Mouse (Mus musculus): ENCODE measurements around the gene Ms4a1.
"Not testable (repeated sequence)": the region's sequence is repeated elsewhere in the genome, so short reads cannot be mapped to it uniquely, and the experiment has no call there.

Ms4a1 gene

DNA sequence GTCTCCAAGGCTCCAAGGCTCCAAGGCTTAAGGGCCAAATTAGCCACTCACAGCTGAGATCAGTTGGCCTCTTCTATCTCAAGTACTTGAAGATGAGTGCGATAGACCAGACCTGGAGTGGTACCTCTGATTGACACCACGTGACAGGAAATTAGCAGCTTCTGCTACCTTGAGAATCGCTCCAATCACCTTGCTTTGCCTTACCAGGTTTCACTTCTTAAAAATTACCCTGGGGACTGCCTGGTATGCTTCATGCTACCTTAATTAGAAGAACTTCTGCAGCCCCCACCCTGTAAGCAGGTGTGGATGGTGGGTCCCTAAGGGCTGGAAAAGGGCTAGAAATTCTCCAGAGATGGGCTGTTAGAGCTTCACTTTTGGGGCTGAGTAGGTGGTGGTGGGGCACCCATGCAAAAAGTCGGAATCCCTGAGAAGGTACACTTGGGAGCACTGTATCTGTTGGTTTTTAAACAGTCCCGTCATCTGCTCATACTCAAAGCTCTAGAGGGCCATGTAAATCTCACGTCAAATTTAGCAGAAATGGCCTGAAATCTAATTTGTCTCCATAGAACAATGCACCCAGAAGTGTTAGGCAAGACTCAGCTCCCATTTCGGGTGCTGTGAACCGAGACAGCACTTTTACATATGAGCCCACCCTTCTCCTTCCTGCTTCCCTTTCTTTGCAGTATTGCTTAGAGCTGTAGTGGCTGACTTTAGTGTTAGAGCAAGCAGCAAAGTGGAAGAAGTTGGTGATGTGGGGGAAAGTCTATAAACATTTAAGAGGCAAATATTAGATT, at the start of gene Ms4a1:
Ms4a1 (minus strand) TSS at position 190 of the 794 bp plus-strand sequence.
- no peak for DNase-seq

DNA sequence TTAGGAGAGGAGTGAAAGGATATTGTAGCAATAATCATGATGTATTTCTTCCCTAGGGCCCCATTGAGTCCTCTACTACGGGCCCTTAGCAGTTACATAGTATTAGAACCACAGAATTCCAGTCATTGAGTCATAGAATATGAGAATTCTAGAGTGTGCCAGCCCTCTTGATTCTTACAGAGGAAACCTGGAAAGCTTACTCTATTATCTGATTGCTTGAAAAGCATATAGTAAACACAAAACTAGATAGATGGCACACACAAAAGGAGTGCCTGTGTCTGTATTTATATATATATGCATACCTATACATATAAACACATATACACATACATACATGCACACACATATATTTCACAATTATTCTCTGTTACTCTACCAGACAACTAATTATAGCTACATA, 48.3 kb upstream of the Ms4a1 start, which contains the start of gene Ms4a14:
Ms4a14 (minus strand) TSS at position 101 of the 400 bp plus-strand sequence.
- DNase-seq, result no peak

DNA sequence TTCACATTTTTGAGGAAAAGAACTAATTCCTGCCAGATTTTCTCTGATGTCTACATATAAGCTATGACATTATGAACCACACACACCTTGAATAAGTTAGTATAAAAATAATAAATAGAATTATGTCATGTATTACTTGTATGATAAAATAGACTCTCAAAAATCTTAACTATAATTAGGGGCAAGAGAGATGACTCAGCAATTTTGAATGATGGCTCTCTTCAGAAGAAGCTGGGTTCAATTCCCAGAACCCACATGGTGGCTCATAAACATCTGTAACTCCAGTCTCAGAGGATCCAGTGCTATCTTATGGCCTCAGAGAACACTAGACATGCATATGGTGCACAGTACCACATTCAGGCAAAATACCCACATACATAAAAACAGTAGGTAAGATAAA, 42.8 kb upstream of the Ms4a1 start:
- no peak for DNase-seq

DNA sequence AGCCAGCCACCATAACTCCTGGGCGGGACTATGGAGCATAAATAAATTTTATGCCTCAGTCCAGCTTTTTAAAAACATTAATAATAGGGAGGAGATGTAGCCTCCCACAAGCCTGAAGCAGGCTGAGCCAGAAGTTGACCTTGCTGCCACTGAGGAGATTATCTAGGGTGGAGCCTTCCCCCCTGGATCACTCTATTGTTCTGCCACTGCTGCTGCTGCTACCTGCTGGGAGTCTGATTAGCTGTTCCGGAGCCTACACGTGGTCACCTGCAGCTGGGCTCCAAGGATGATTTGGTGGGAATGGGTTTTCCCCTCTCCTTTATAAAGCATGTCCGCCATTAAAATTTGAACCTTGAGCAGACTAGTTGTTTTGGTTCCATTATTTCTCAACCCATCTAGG, 33.5 kb upstream of the Ms4a1 start:
- not testable (repeated sequence) for DNase-seq

DNA sequence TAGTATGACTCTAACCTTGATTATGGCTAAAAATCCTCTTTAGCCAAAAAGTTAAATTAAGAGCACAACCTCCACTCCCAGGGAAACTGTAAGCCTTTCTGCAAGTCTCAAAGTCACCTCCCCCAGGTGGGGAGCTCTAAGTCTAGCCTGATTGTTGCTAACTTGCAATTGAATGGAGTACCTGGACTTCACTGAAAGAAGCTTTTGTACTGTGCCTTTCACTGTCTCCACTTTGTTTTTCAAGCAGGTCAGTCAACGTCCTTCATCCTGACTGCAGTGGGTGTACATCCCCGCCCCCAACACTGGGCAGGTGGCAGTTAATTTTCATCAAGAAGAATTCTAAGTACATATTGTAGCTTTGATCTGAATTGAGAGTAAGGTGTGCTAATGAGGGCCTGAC, 32.9 kb upstream of the Ms4a1 start:
- no peak for DNase-seq

DNA sequence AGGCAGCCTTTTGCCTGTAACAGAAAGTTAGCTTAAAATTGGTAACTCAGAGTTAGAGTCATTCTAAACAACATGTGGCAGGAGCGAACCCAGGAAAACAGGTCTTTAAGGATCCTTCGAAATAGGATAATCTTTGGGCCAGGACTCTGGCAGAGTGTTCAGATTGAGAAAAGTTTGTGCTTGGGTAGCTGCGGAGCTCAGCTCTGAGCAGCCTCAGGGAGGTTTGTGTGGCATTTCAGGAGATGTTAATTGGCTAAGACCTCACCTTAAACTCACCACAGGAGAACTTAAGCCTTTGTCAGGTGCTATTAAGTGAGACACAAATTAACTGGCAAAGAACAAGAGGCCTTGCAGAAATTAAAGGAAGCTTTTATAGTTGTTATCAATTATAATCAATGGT, 27.6 kb upstream of the Ms4a1 start:
- DNase-seq, result not testable (repeated sequence)

DNA sequence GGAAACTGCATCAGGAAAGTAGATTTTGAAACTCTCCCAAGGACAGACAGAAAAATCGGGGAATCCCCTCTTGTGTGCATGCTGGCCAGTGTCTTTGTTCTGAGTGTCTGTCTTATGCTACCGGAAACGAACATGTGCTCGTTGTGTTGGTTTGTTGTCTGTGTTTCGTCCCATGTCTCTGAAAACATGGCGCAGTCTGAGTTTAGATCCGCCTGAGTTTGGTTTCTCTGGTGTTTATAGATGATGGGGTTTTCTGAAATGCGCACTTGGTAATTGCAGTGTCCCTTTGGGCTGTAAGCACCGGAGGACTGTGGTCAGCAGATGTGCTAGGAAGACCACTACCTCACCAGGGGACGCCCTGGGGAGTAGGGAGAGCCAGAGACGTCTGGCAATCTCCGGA, 26.9 kb upstream of the Ms4a1 start:
- DNase-seq, result no peak

DNA sequence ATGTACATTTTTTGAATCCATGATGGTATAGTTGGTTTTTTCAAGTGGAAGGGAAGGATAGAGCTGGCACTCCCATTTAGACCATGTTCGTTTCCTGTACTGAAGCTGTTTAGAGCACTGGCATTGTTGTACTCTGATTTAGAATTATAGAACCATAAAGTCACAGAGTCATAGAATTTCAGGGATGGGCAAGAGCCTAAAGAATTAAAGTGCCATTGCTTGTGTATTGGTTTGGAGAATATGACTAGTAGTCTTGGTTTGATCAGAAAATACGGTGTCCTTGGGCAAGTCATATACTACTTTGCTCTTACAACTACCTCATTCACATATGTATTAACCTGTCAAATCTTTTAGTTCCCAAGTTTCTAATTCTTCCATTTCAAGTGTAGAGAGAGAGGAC, 17.7 kb upstream of the Ms4a1 start, which contains the start of gene Ms4a5:
Ms4a5 (minus strand) TSS at position 101 of the 400 bp plus-strand sequence.
- no peak for DNase-seq

DNA sequence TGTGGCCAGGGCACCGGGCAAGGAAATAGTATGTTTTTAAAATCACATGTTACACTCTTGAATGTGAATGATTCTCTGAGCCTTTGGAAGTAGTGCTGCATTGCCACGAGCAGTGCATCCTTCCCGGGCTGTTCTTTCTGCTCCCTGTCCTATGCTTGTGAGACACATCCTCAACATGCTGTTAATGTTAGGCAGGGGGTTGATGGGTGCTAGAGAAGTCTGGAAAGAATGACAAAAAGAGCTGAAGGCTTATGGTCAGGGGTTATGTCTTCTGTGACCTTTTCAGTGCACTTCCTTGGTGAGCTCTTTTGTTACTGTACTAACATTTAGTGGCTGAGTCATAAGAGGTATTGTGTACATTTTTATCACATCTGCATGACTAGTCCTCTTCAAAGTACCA, 14.2 kb upstream of the Ms4a1 start:
- DNase-seq, result no peak

DNA sequence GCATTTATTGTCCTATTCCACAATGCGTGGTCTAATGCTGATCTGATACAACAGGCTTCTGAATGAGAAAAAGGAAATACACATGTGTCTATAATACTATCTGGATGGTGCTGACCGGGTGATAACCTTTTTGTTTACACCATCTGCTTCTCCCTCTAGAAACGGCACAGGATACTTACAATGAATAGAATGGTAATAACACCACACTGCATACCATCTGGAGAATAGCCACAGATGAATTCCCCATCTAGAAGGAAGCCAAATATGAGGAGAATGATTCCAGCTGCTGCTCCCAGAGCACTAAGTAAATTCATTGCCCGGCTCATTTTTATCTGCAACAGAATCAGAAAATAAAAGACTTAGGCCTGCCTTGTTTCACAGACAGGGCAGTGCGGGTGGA, 10.4 kb upstream of the Ms4a1 start:
- DNase-seq, result no peak

DNA sequence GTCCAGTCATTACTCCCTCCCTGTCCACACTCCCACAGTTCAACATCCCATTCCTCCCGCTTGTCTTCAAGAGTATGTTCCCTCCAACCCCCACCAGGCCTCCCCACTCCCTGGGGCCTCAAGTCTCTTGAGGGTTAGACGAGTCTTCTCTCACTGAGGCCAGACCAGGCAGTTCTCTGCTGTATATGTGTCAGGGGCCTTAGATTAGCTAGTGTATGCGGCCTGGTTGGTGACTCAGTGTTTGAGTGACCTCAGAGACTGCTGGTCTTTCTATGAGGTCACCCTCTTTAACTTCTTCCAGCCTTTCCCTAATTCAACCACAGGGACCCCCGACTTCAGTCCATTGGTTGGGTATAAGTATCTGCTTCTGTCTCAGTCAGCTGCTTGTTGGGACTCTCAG, 915 bp upstream of the Ms4a1 start:
- DNase-seq, result no peak

DNA sequence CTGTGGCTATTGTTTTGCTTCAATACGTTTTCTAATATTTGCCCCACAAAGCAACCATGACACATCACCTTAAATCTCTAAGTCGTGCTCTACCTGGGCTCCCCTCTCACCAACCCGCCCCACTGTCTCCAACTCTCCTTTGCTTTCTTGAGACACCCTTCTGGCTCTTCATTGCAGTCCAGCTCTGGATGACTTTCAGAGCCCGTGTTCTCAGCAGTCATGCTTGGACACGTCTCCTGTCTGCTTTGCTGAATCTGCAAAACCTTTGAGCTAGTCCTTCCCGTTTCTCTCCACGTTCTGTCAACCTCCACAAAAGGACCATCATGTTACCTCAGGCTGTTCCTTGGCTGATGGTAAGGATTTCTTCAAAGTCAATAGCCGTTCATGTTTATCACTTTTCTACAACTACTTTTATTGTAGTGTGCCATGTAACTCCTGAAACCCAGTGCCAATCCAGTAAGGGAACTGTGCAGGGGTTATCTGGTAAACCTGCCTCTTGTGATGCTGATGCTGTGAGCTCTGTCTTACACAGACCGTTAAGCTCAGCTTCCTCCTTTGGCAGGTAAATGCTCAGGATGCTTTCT, 1.3 kb downstream of the Ms4a1 start:
- no peak for DNase-seq

DNA sequence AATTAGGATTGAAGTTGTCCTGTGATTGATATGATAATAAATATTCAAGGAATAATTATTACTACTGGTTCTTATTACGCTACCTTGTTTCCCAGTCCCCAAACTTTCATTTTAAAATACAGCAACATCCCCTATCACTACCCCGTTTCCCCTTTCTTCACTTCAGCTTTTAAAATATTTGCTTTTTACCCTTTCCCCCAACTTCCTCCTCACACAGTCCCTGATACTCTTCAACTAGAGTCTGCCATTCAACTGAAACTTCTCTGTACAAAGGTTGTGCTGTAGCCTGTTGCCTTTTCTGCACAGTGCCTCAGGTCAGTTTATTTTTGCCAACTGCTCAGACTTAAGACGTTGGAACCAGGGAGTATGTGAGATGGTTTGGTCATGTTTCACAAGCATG, 2.5 kb downstream of the Ms4a1 start:
- no peak for DNase-seq

DNA sequence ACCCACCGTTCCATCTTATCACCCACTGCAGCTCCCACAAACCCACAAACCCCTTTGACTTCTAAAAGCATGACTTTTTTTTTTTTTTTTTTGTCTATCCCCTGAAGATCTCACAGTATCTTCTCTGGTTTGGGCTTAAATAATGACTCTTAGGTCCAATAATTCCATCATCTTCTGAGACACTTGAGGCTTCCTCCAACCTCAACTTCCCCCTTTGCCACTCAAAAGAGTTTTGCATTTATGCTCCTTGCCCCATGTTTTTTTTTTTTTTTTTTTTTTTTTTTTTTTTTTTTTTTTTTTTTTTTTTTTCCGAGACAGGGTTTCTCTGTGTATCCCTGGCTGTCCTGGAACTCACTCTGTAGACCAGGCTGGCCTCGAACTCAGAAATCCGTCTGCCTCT, 3.1 kb downstream of the Ms4a1 start:
- not testable (repeated sequence) for DNase-seq

DNA sequence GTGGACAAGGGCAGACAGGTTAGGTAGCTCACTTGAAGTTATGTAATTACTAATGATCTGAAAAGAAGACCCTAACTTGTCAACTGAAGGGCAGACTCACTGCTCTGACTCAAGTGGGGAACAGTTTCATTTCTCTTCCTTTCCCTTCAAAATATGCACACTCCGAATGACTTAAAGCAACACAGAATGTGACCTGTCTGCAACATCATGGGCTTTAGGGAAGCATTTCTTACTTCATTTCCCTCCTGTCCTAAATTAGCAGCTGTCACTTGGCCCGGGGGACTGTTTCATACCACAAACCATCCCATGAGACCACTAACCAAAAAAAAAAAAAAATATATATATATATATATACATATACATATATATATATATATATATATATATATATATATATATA, 4.5 kb downstream of the Ms4a1 start:
- no peak for DNase-seq

DNA sequence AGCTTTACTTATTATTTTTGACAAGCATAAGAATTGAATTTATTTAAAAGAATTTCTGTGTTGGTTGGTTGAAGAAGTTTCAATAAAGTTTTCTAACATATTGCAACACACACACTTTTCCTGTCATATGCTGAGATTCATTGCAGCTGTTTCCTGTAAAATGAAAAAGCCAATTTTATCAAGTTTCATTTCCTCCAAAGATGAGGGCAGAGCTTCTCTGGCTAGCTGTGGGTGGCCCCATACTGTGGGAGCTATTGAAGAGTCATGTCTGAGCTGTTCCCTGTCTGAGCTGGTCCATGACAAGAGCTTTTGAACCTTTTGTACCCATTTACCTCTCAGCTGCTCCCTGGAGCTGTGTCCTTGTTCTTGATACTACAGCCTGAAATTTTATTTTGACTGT, 21.8 kb downstream of the Ms4a1 start:
- DNase-seq, result no peak

DNA sequence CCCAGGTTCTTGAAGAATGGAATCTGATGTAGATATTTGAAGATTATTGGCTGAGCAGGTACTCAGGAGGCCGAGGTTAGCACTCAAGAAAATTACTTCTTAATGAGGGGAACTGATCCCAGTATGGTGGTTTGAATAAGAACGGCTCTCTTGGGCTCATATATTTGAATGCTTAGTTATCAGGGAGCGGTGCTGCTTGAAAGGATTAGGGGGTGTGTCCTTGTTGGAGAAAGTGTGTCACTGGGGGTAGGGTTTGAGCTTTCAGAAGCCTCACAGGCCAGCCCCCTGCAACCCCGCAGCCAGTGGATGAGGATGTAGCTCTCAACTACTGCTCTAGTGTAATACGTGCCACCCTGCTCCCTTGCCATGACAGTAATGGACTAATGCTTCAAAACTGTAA, 23.5 kb downstream of the Ms4a1 start:
- no peak for DNase-seq

DNA sequence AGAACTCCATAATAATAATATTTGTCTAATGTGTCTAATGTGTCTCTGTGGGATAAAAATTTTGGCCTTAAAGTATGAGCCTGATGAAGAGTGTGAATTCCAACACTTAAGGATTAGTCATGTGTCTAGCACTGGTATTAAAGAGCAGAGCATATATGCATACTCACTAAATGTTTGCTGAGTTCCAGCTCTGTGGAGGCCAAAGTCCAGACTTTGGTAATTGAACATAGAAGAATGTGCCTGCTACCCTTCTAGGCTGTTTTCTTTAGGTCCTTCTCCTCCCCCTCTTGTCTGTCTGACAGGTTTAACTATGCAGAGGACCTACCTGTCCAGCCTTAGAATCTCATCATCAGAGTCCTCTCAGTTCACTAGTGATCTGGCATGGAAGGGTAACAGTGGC, 30.2 kb downstream of the Ms4a1 start:
- DNase-seq, result no peak

DNA sequence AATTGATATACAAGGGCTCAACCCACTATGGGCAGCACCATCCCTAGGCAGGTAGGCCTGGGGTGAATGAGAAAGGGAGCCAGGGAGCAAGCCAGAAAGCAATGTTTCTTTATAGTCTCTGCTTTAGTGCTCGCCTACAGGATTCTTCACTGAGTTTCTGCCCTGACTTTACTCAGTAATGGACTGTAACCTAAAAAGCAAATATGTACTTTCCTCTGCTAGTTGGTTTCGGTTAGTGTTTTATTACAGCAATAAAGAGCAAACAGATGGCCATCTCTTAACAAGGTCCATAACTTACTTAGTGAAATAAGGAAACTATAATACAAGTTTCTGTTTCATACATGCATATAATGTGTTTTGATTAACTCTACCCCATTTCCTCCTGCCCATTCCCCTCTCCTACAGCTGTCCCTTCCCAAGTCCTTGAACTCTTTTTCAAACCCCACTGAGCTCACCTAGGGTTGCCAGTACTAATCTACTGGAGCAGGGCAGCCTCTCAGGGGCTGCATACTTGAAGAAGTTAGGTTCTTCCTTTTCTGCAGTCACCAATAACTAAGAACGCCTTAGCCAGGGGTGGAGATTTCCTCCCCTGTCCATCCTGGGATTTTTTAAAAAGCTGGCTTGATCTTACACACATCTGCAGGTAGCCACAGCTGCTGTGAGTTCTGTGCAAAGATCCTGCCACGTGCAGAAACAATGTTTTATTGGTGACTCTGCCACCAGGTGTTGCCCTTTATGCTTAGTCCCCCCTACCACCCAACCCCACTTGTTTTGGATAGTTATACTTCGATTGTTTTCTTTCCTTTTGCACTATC, 30.9 kb downstream of the Ms4a1 start:
- no peak for DNase-seq

DNA sequence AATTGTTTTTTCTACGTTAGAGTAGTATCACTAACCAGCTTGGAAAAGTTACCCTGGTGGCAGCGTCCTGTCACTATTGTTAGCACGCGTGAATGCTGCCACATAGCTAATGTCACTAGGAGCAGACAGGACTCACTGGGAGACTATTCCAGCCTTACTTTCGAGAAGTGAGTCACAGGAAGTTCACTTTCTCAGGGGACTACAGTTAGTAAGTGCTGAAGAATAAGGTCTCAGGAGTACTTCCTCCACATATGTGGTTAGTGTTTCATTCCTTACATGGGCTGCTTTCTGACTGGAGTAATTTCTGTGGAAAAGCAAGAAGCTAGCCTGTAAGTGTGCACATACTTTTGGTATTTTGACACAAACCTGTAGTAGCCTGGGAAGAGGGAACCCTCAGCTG, 31.8 kb downstream of the Ms4a1 start:
- no peak for DNase-seq

DNA sequence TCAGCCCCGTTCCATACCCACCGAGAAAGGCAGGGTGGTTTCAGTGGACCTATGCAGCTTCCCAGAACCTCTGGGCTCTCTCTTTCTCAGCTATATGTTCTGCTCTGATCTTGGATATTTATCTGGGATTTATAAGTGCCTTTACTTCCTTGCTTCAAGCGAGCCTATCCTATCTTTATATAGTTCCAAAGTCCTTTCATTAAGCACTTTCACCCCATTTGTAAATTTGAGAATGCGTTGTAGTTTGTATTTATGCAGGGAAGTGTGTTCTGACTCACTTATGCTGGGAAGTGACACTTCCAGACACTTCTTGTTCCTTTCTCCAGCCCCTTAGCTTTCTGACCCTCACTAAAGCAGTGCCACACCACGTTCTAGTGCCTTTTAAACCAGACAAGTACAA, 33.7 kb downstream of the Ms4a1 start, which contains the start of gene Ms4a12:
Ms4a12 (minus strand) TSS at position 101 of the 400 bp plus-strand sequence.
- no peak for DNase-seq
